Mouse (Mus musculus): ENCODE measurements around the gene Lrrc4c. TPM values are rescaled to one million over a fixed set of nuclear protein-coding genes. Genes with fewer than 3 reads are reported as not detected.

Lrrc4c gene
- polyA plus RNA-seq, 2 experiments = 2.0 to 3.2 TPM

DNA sequence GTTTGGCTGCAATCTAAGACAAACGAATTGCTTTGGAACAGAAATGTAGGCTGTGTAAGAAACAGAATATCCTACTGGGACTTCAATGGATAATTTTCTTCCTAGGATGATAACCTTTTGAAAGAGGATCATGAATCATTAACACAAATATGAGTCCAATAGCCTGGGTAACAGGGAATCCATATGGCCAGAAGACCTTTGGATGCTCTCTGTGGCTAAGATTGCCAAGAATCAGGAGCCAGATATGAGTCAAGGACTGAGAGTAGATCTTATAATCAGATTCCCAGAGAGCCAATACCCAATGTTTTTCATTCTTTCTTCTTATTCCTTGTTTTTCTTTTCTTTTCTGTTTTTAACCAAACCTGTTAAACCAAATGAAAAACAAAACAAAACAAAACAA is 93.2 kb downstream of the Lrrc4c start:
- ATAC-seq (ENCODE audit: low FRiP score, low read depth) (no peak), DNase-seq (ENCODE audit: low spot score) (no peak)
- Histone ChIP-seq H3K27me3 (ENCODE audit: control insufficient read depth, insufficient read depth, low read length) (no peaks in the 10 kb centered on the region), H3K4me1 (ENCODE audit: control insufficient read depth, insufficient read depth, low read length) (no peaks in the 10 kb centered on the region), H3K4me3 (replicated peaks; ENCODE audit: low read length) (no peak overlapping the region), H3K36me3 (ENCODE audit: control insufficient read depth, insufficient read depth, low read length) (no peaks in the 10 kb centered on the region), H3K4me2 (replicated peaks; ENCODE audit: low read depth, low read length, severe bottlenecking) (no peak overlapping the region), H3K9me3 (ENCODE audit: control insufficient read depth, low read length) (no peaks in the 10 kb centered on the region), H3K9ac (ENCODE audit: low read depth, low read length, severe bottlenecking) (no peak overlapping the region), H3K27ac (replicated peaks; ENCODE audit: low read depth, low read length) (no peak overlapping the region)
- 89% methylated on average over 1 of the region's 1 CpGs for WGBS
- TF ChIP-seq POLR2A (IDR thresholded peaks at IDR 0.05; ENCODE audit: borderline replicate concordance, extremely low read depth, insufficient read depth, insufficient read length) = no peak

GRCm38 (mm10) chr2:96461566-96461965 is 143.6 kb downstream of the Lrrc4c start:
- H3K9ac ChIP-seq (ENCODE audit: low read depth, low read length, severe bottlenecking) = no peak overlapping the region
- no peaks in the 10 kb centered on the region for H3K4me1 ChIP-seq (ENCODE audit: control insufficient read depth, insufficient read depth, low read length)
- no peaks in the 10 kb centered on the region for H3K27me3 ChIP-seq (ENCODE audit: control insufficient read depth, insufficient read depth, low read length)
- no peak for ATAC-seq (ENCODE audit: low FRiP score, low read depth)
- H3K9me3 ChIP-seq (ENCODE audit: control insufficient read depth, low read length) = no peaks in the 10 kb centered on the region
- H3K4me3 ChIP-seq (replicated peaks; ENCODE audit: low read length) = no peak overlapping the region
- TF ChIP-seq POLR2A (IDR thresholded peaks at IDR 0.05; ENCODE audit: borderline replicate concordance, extremely low read depth, insufficient read depth, insufficient read length) = no peak
- no peak overlapping the region for H3K27ac ChIP-seq (replicated peaks; ENCODE audit: low read depth, low read length)
- H3K36me3 ChIP-seq (ENCODE audit: control insufficient read depth, insufficient read depth, low read length) = no peaks in the 10 kb centered on the region
- no peak overlapping the region for H3K4me2 ChIP-seq (replicated peaks; ENCODE audit: low read depth, low read length, severe bottlenecking)
- DNase-seq (ENCODE audit: low spot score) = no peak

- ATAC-seq (ENCODE audit: low FRiP score, low read depth) = no peak
- Histone ChIP-seq H3K4me3 (replicated peaks; ENCODE audit: low read length) (no peak overlapping the region), H3K4me2 (replicated peaks; ENCODE audit: low read depth, low read length, severe bottlenecking) (no peak overlapping the region), H3K27me3 (ENCODE audit: control insufficient read depth, insufficient read depth, low read length) (no peaks in the 10 kb centered on the region), H3K27ac (replicated peaks; ENCODE audit: low read depth, low read length) (no peak overlapping the region), H3K9ac (ENCODE audit: low read depth, low read length, severe bottlenecking) (no peak overlapping the region), H3K4me1 (ENCODE audit: control insufficient read depth, insufficient read depth, low read length) (no peaks in the 10 kb centered on the region), H3K36me3 (ENCODE audit: control insufficient read depth, insufficient read depth, low read length) (no peaks in the 10 kb centered on the region), H3K9me3 (ENCODE audit: control insufficient read depth, low read length) (no peaks in the 10 kb centered on the region)
- DNase-seq (ENCODE audit: low spot score) = no peak
- TF ChIP-seq POLR2A (IDR thresholded peaks at IDR 0.05; ENCODE audit: borderline replicate concordance, extremely low read depth, insufficient read depth, insufficient read length) = no peak
- WGBS = 80% methylated on average over 6 of the region's 6 CpGs
Observed at GRCm38 (mm10) chr2:96475674-96476073, 157.7 kb downstream of the Lrrc4c start.

DNA sequence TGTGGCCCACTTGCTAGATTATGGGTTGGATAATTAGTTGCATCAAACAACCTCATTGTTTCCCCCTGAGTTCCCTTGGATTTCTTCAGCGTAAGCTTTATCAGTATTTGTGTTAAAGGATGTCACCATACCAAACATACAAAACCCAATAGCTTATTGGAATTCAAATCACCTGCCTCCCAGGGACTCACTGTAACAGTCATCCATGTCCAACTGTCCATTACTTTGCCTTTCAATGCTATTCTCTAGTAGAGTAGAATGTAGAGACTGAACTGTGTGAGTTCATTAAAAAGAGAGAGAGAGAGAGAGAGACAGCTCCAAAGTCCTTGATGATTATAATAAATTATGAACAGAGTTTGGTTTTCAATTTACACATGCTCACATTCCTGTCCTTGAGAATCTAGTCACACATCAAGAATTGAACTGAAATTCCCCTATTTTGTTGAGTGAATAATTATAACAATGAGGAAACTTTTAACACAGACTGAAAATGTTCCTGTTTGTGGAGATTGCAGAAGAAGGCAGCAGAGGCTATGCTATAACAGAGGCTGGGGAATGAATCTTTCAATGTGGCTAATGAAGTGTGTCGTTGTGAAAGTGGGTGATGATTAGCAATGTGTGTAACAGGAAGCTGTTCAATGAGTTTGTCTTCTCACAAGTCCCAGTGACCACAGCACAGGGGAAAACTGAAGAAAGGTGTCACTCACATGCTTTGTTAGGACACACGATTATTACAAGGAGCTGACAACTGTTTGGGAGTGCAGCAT is 181.3 kb downstream of the Lrrc4c start:
- ATAC-seq (ENCODE audit: low FRiP score, low read depth) (no peak), DNase-seq (ENCODE audit: low spot score) (no peak)
- Histone ChIP-seq H3K27ac (replicated peaks; ENCODE audit: low read depth, low read length) (no peak overlapping the region), H3K4me3 (replicated peaks; ENCODE audit: low read length) (no peak overlapping the region), H3K27me3 (ENCODE audit: control insufficient read depth, insufficient read depth, low read length) (no peaks in the 10 kb centered on the region), H3K9me3 (ENCODE audit: control insufficient read depth, low read length) (no peaks in the 10 kb centered on the region), H3K36me3 (ENCODE audit: control insufficient read depth, insufficient read depth, low read length) (no peaks in the 10 kb centered on the region), H3K4me2 (replicated peaks; ENCODE audit: low read depth, low read length, severe bottlenecking) (no peak overlapping the region), H3K4me1 (ENCODE audit: control insufficient read depth, insufficient read depth, low read length) (no peaks in the 10 kb centered on the region), H3K9ac (ENCODE audit: low read depth, low read length, severe bottlenecking) (no peak overlapping the region)
- no peak for TF ChIP-seq POLR2A (IDR thresholded peaks at IDR 0.05; ENCODE audit: borderline replicate concordance, extremely low read depth, insufficient read depth, insufficient read length)
- WGBS = 69% methylated on average over 3 of the region's 3 CpGs

- no peaks in the 10 kb centered on the region for H3K27me3 ChIP-seq (ENCODE audit: control insufficient read depth, insufficient read depth, low read length)
- TF ChIP-seq POLR2A (IDR thresholded peaks at IDR 0.05; ENCODE audit: borderline replicate concordance, extremely low read depth, insufficient read depth, insufficient read length) = no peak
- H3K9ac ChIP-seq (ENCODE audit: low read depth, low read length, severe bottlenecking) = no peak overlapping the region
- 88% methylated on average over 6 of the region's 6 CpGs for WGBS
- H3K4me1 ChIP-seq (ENCODE audit: control insufficient read depth, insufficient read depth, low read length) = no peaks in the 10 kb centered on the region
- no peak overlapping the region for H3K4me3 ChIP-seq (replicated peaks; ENCODE audit: low read length)
- no peaks in the 10 kb centered on the region for H3K9me3 ChIP-seq (ENCODE audit: control insufficient read depth, low read length)
- DNase-seq (ENCODE audit: low spot score) (no peak), ATAC-seq (ENCODE audit: low FRiP score, low read depth) (no peak)
- H3K27ac ChIP-seq (replicated peaks; ENCODE audit: low read depth, low read length) = no peak overlapping the region
- H3K4me2 ChIP-seq (replicated peaks; ENCODE audit: low read depth, low read length, severe bottlenecking) = no peak overlapping the region
- H3K36me3 ChIP-seq (ENCODE audit: control insufficient read depth, insufficient read depth, low read length) = no peaks in the 10 kb centered on the region
Observed at GRCm38 (mm10) chr2:96504140-96504539, 186.2 kb downstream of the Lrrc4c start.
